Mouse (Mus musculus) intestine, embryonic 14.5 days (tissue): ENCODE results near the gene Cyp26a1. TPM values are rescaled to one million over a fixed set of nuclear protein-coding genes. Genes with fewer than 3 reads are reported as not detected.

Experiments
- ATAC-seq: fragments of 200-750 bp; cut with Nextera tagmentation; replicated peaks from 2 replicates; pipeline ENCODE4 v1.8.0; 2017; ENCODE audit warnings: low read depth, moderate number of reproducible peaks, moderate TSS enrichment, moderate library complexity; ENCODE audit not compliant: low FRiP score, low TSS enrichment
- DNase-seq: peaks from one replicate; pipeline ENCODE4 v3.0.0-alpha.2; 2018; ENCODE audit warnings: low spot score
- H3K27ac ChIP-seq: fragments of 300-500 bp; sonication (generic); 2 replicates; pipeline ENCODE4 v1.5.1; 2014; ENCODE audit warnings: low read depth, mild to moderate bottlenecking, control low read depth
- H3K27me3 ChIP-seq: fragments of 300-500 bp; sonication (generic); replicated peaks from 2 replicates; pipeline ENCODE4 v1.6.1; 2014; ENCODE audit warnings: low read length, control low read depth; ENCODE audit not compliant: control insufficient read depth, insufficient read depth
- H3K36me3 ChIP-seq: fragments of 300-500 bp; sonication (generic); 2 replicates; pipeline ENCODE4 v1.6.1; 2014; ENCODE audit warnings: low read length, control low read depth; ENCODE audit not compliant: control insufficient read depth, insufficient read depth
- H3K4me1 ChIP-seq: fragments of 300-500 bp; sonication (generic); replicated peaks from 2 replicates; pipeline ENCODE4 v1.6.1; 2014; ENCODE audit warnings: low read length, control low read depth, mixed read lengths; ENCODE audit not compliant: control insufficient read depth, insufficient read depth
- H3K4me2 ChIP-seq: fragments of 300-500 bp; sonication (generic); 2 replicates; pipeline ENCODE4 v1.6.1; 2014; ENCODE audit warnings: low read length
- H3K4me3 ChIP-seq: fragments of 300-500 bp; sonication (generic); 2 replicates; pipeline ENCODE4 v1.5.1; 2014; ENCODE audit warnings: low read depth, low read length, control low read depth, mixed read lengths
- H3K9ac ChIP-seq: fragments of 300-500 bp; sonication (generic); 2 replicates; pipeline ENCODE4 v1.6.1; 2014; ENCODE audit warnings: mild to moderate bottlenecking, low read length
- H3K9me3 ChIP-seq: fragments of 300-500 bp; sonication (generic); 2 replicates; pipeline ENCODE4 v1.6.1; 2016; ENCODE audit warnings: low read length, control low read depth; ENCODE audit not compliant: control insufficient read depth
- WGBS: fragments of 180-500 bp; shearing (Covaris S2); extraction: QIAGEN DNeasy Blood & Tissue Kit; methylation state at CpG from one replicate; pipeline ENCODE4 v1.1.7; 2014; 5-methylcytosine and 5-hydroxymethylcytosine counted together
- polyA plus RNA-seq: library from polyadenylated mRNA; unstranded; fragments of >200 nt; fragmentation: Nextera tagmentation; extraction: Ambion mirVana; gene quantifications from 2 replicates; pipeline ENCODE4 v1.2.1, GENCODE M21; 2014

Cyp26a1 gene
- polyA plus RNA-seq, 1 experiment from 2014 or later, result 2.4 TPM

GRCm38 (mm10) chr19:37705722-37706121 is 8.1 kb downstream of the Cyp26a1 start:
- Histone ChIP-seq H3K4me2 (no peak overlapping the region), H3K9ac (no peak overlapping the region), H3K4me3 (no peak overlapping the region), H3K4me1 (no peaks in the 10 kb centered on the region), H3K27me3 (peaks cover 22% of the 10 kb centered on the region), H3K9me3 (no peaks in the 10 kb centered on the region), H3K27ac (no peak overlapping the region), H3K36me3 (no peaks in the 10 kb centered on the region)
- DNase-seq, result no peak
- WGBS, result 94% methylated on average over 5 of the region's 5 CpGs
- no peak for ATAC-seq

- no peak overlapping the region for H3K4me3 ChIP-seq
- H3K36me3 ChIP-seq, result no peaks in the 10 kb centered on the region
- H3K9ac ChIP-seq, result no peak overlapping the region
- no peaks in the 10 kb centered on the region for H3K9me3 ChIP-seq
- ATAC-seq, result no peak
- DNase-seq, result no peak
- WGBS, result 72% methylated on average over 10 of the region's 10 CpGs
- H3K27ac ChIP-seq, result no peak overlapping the region
- no peaks in the 10 kb centered on the region for H3K27me3 ChIP-seq
- H3K4me2 ChIP-seq, result no peak overlapping the region
- H3K4me1 ChIP-seq, result no peaks in the 10 kb centered on the region
Observed at GRCm38 (mm10) chr19:37714681-37715080, 17.1 kb downstream of the Cyp26a1 start.

- Histone ChIP-seq H3K36me3 (no peaks in the 10 kb centered on the region), H3K27me3 (no peaks in the 10 kb centered on the region), H3K4me2 (no peak overlapping the region), H3K27ac (no peak overlapping the region), H3K9ac (no peak overlapping the region), H3K4me1 (no peaks in the 10 kb centered on the region), H3K4me3 (no peak overlapping the region), H3K9me3 (no peaks in the 10 kb centered on the region)
- ATAC-seq (no peak), DNase-seq (no peak)
- WGBS, result 67% methylated on average over 1 of the region's 1 CpGs
Observed at GRCm38 (mm10) chr19:37715980-37716379, 18.4 kb downstream of the Cyp26a1 start.

GRCm38 (mm10) chr19:37716524-37717175 is 19.1 kb downstream of the Cyp26a1 start:
- DNase-seq (no peak), ATAC-seq (no peak)
- Histone ChIP-seq H3K4me1 (no peaks in the 10 kb centered on the region), H3K9me3 (no peaks in the 10 kb centered on the region), H3K4me2 (no peak overlapping the region), H3K27ac (no peak overlapping the region), H3K4me3 (no peak overlapping the region), H3K27me3 (no peaks in the 10 kb centered on the region), H3K9ac (no peak overlapping the region), H3K36me3 (no peaks in the 10 kb centered on the region)
- WGBS, result 79% methylated on average over 12 of the region's 12 CpGs

- DNase-seq, result no peak
- no peaks in the 10 kb centered on the region for H3K36me3 ChIP-seq
- 33% methylated on average over 1 of the region's 1 CpGs for WGBS
Observed at GRCm38 (mm10) chr19:37719166-37719565, 21.6 kb downstream of the Cyp26a1 start.

GRCm38 (mm10) chr19:37724591-37724990 is 27.0 kb downstream of the Cyp26a1 start:
- Histone ChIP-seq H3K27ac (no peak overlapping the region), H3K4me1 (no peaks in the 10 kb centered on the region), H3K27me3 (no peaks in the 10 kb centered on the region), H3K36me3 (no peaks in the 10 kb centered on the region), H3K9me3 (no peaks in the 10 kb centered on the region), H3K9ac (no peak overlapping the region), H3K4me2 (no peak overlapping the region), H3K4me3 (no peak overlapping the region)
- WGBS, result 99% methylated on average over 5 of the region's 5 CpGs
- no peak for ATAC-seq
- no peak for DNase-seq

More at GRCm38 (mm10) chr19:37719166-37719565, 21.6 kb downstream of the Cyp26a1 start:
- H3K4me3 ChIP-seq, result no peak overlapping the region
- no peak overlapping the region for H3K9ac ChIP-seq
- no peaks in the 10 kb centered on the region for H3K27me3 ChIP-seq
- no peak for ATAC-seq
- H3K9me3 ChIP-seq, result no peaks in the 10 kb centered on the region
- H3K4me1 ChIP-seq, result no peaks in the 10 kb centered on the region
- no peak overlapping the region for H3K4me2 ChIP-seq
- H3K27ac ChIP-seq, result no peak overlapping the region

GRCm38 (mm10) chr19:37726585-37726984 is 29.0 kb downstream of the Cyp26a1 start:
- Histone ChIP-seq H3K9me3 (no peaks in the 10 kb centered on the region), H3K36me3 (no peaks in the 10 kb centered on the region), H3K4me3 (no peak overlapping the region), H3K27ac (no peak overlapping the region), H3K9ac (no peak overlapping the region), H3K4me1 (no peaks in the 10 kb centered on the region), H3K4me2 (no peak overlapping the region), H3K27me3 (no peaks in the 10 kb centered on the region)
- 90% methylated on average over 7 of the region's 7 CpGs for WGBS
- ATAC-seq (no peak), DNase-seq (no peak)

- Histone ChIP-seq H3K36me3 (no peaks in the 10 kb centered on the region), H3K9ac (no peak overlapping the region), H3K4me2 (no peak overlapping the region), H3K4me3 (no peak overlapping the region), H3K4me1 (no peaks in the 10 kb centered on the region), H3K9me3 (no peaks in the 10 kb centered on the region), H3K27me3 (no peaks in the 10 kb centered on the region), H3K27ac (no peak overlapping the region)
- 88% methylated on average over 2 of the region's 2 CpGs for WGBS
- DNase-seq, result no peak
- no peak for ATAC-seq
Observed at GRCm38 (mm10) chr19:37727366-37727765, 29.8 kb downstream of the Cyp26a1 start.

- Histone ChIP-seq H3K27me3 (no peaks in the 10 kb centered on the region), H3K9ac (no peak overlapping the region), H3K4me3 (no peak overlapping the region), H3K9me3 (no peaks in the 10 kb centered on the region), H3K36me3 (no peaks in the 10 kb centered on the region), H3K4me2 (no peak overlapping the region), H3K27ac (no peak overlapping the region), H3K4me1 (no peaks in the 10 kb centered on the region)
- ATAC-seq (no peak), DNase-seq (no peak)
- WGBS, result 86% methylated on average over 8 of the region's 8 CpGs
Observed at GRCm38 (mm10) chr19:37735426-37735825, 37.8 kb downstream of the Cyp26a1 start.
